Mouse (Mus musculus) midbrain, embryonic 14.5 days (tissue): ENCODE results near the gene Rtn1. TPM values are rescaled to one million over a fixed set of nuclear protein-coding genes. Genes with fewer than 3 reads are reported as not detected.

Experiments
- ATAC-seq: fragments of 200-750 bp; cut with Nextera tagmentation; 2 replicates; pipeline ENCODE4 v1.8.0; 2017; ENCODE audit warnings: moderate number of reproducible peaks, moderate library complexity; ENCODE audit not compliant: low FRiP score, low TSS enrichment
- DNase-seq: peaks from one replicate; pipeline ENCODE4 v3.0.0-alpha.2; 2015
- H3K27ac ChIP-seq: fragments of 300-500 bp; sonication (generic); replicated peaks from 2 replicates; pipeline ENCODE4 v1.5.1; 2014; ENCODE audit warnings: mild to moderate bottlenecking, low read depth, low read length, moderate library complexity
- H3K27me3 ChIP-seq: fragments of 300-500 bp; sonication (generic); 2 replicates; pipeline ENCODE4 v1.6.1; 2014; ENCODE audit warnings: low read length, control low read depth, mixed read lengths; ENCODE audit not compliant: control insufficient read depth, insufficient read depth
- H3K36me3 ChIP-seq: fragments of 300-500 bp; sonication (generic); 2 replicates; pipeline ENCODE4 v1.6.1; 2014; ENCODE audit warnings: low read length, control low read depth; ENCODE audit not compliant: control insufficient read depth, insufficient read depth
- H3K4me1 ChIP-seq: fragments of 300-500 bp; sonication (generic); 2 replicates; pipeline ENCODE4 v1.6.1; 2014; ENCODE audit warnings: mild to moderate bottlenecking, antibody characterized with exemption, low read length, control low read depth; ENCODE audit not compliant: control insufficient read depth, insufficient read depth
- H3K4me2 ChIP-seq: fragments of 300-500 bp; sonication (generic); 2 replicates; pipeline ENCODE4 v1.6.1; 2014; ENCODE audit warnings: mild to moderate bottlenecking, low read length, moderate library complexity
- H3K4me3 ChIP-seq: fragments of 300-500 bp; sonication (generic); replicated peaks from 2 replicates; pipeline ENCODE4 v1.5.1; 2014; ENCODE audit warnings: low read depth, low read length
- H3K9ac ChIP-seq: fragments of 300-500 bp; sonication (generic); replicated peaks from 2 replicates; pipeline ENCODE4 v1.6.1; 2014; ENCODE audit warnings: mild to moderate bottlenecking, low read length, moderate library complexity
- H3K9me3 ChIP-seq: fragments of 300-500 bp; sonication (generic); 2 replicates; pipeline ENCODE4 v1.6.1; 2016; ENCODE audit warnings: low read length, control low read depth, mixed read lengths; ENCODE audit not compliant: control insufficient read depth
- WGBS: fragments of 180-500 bp; shearing (Covaris S2); extraction: QIAGEN DNeasy Blood & Tissue Kit; methylation state at CpG from one replicate; pipeline ENCODE4 v1.1.7; 2014; 5-methylcytosine and 5-hydroxymethylcytosine counted together
- polyA plus RNA-seq: library from polyadenylated mRNA; unstranded; fragments of >200 nt; fragmentation: Nextera tagmentation; extraction: Ambion mirVana; gene quantifications from 2 replicates; pipeline ENCODE4 v1.2.1, GENCODE M21; 2014

Rtn1 gene
- polyA plus RNA-seq, 1 experiment from 2014 or later, result 2,477 TPM

DNA sequence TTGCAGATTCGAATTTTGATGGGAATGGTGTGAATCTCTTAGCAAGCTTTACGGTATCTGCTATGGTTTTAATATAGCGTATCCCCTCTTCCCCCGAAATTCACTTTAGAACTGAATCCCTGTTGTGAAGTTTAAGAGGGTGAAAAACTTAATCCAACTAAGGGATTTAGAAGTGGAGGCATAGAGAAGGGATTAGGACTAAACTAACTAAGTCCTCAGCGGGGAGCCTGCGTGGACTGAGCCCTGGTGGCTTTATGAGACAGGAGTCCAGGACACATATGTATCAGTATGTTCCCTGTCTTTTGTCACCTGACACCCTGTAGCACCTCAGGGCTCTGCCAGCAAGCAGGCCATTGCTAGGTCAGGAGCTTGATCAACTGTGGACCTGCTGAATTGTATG is 181.1 kb downstream of the Rtn1 start:
- Histone ChIP-seq H3K9ac (no peak overlapping the region), H3K4me3 (no peak overlapping the region), H3K36me3 (peaks cover 30% of the 10 kb centered on the region), H3K4me1 (peaks cover 60% of the 10 kb centered on the region), H3K4me2 (no peak overlapping the region), H3K9me3 (no peaks in the 10 kb centered on the region), H3K27ac (no peak overlapping the region), H3K27me3 (no peaks in the 10 kb centered on the region)
- ATAC-seq (no peak), DNase-seq (no peak)
- WGBS, result 48% methylated on average over 6 of the region's 6 CpGs

DNA sequence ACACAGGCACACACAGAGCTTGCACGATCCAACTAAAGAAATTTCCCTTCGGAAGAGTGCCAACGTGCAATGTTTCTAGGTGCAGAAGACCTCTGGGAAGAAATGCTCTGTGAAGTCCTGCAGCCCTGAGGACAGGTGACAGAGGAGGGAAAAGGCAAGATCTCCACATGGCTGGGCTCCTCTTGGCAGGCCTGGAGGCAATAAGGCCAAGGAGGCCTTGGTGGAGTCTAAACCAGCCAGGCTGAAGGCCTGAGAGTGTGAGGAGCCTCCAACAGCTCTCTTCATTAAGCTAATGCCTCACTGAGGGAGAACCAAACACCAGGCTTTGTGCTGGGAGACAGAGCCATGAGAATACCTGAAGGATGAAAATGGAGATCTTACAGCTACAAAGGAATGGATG is 183.5 kb downstream of the Rtn1 start:
- Histone ChIP-seq H3K9me3 (no peaks in the 10 kb centered on the region), H3K36me3 (peaks cover 53% of the 10 kb centered on the region), H3K4me1 (peaks cover 43% of the 10 kb centered on the region), H3K4me3 (no peak overlapping the region), H3K27me3 (no peaks in the 10 kb centered on the region), H3K4me2 (no peak overlapping the region), H3K27ac (no peak overlapping the region), H3K9ac (no peak overlapping the region)
- ATAC-seq (no peak), DNase-seq (no peak)
- 89% methylated on average over 3 of the region's 3 CpGs for WGBS

DNA sequence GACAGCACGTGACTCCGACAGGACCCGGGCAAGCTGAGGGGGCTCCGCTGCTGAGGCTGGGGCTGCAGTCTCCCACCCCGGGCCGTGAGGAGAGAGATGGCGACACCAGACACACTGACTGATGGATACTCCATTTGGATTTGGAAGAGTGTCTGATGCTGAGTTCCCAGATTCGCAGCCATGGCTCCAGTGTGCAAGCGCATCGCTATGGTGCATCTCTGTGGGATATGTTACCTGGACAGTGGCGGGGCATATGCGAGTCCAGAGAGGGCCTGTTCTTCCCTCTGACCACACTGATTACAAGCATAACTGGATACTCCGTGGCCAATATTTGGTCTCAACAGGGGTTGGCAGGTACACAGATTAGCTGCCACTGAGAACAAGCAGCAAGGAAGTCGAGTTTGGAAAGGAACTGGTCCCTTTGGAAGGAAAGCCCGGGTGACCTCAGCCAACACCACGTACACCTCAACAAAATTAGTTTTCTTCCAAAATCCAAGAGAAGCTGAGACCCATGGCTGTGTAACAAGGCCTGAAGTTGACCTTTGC is 185.2 kb downstream of the Rtn1 start:
- no peak overlapping the region for H3K4me3 ChIP-seq
- ATAC-seq, result no peak
- no peak overlapping the region for H3K9ac ChIP-seq
- H3K4me1 ChIP-seq, result peaks cover 25% of the 10 kb centered on the region
- no peaks in the 10 kb centered on the region for H3K9me3 ChIP-seq
- H3K4me2 ChIP-seq, result no peak overlapping the region
- 95% methylated on average over 16 of the region's 16 CpGs for WGBS
- peaks cover 64% of the 10 kb centered on the region for H3K36me3 ChIP-seq
- DNase-seq, result no peak
- no peaks in the 10 kb centered on the region for H3K27me3 ChIP-seq
- H3K27ac ChIP-seq, result no peak overlapping the region

DNA sequence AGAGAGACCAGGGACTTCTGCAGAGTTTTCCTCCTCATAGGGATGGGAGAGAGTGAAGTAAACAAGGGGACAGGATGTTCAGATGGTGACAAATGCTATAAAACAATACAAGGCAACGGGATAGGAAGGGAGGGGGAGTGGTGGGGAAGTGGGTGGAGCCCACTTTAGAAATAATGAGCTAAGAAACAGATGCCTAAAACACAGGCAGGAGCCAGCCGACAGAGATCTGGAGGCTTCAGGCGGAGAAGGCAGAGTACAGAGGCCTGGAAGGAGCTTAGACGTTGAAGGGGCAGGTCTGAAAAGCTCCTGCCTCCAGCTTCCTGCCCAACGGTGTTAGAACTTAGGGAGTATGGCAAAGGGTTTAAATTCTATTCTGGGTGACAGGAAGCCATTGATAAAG is 195.3 kb downstream of the Rtn1 start:
- no peak for ATAC-seq
- Histone ChIP-seq H3K4me1 (no peaks in the 10 kb centered on the region), H3K9ac (no peak overlapping the region), H3K4me3 (no peak overlapping the region), H3K9me3 (no peaks in the 10 kb centered on the region), H3K27me3 (no peaks in the 10 kb centered on the region), H3K36me3 (peaks cover 93% of the 10 kb centered on the region), H3K4me2 (no peak overlapping the region), H3K27ac (no peak overlapping the region)
- 71% methylated on average over 5 of the region's 5 CpGs for WGBS
- DNase-seq, result no peak

DNA sequence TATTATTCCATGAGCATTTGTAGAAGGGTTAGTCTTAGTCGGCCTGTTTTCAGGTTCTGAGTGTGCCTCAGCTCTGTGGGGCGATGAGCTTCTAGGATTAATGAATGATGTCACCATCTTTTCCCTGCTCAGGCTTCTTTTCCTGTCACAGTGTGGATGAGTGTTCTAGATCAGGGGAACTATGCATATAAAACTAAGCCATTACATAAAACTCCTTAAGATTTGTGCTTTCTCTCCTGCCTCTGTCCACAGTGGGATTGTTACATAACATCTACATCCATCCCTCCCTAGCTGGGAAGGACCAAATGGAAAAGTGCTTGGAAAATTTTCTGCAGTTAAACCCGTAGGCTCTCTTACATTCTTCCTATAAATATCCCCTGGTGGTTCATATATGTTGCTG is 208.0 kb downstream of the Rtn1 start:
- Histone ChIP-seq H3K4me1 (peaks cover 3% of the 10 kb centered on the region; the same call in 1 of the 2 replicates), H3K9ac (no peak overlapping the region), H3K4me3 (no peak overlapping the region), H3K27me3 (no peaks in the 10 kb centered on the region), H3K9me3 (no peaks in the 10 kb centered on the region), H3K4me2 (no peak overlapping the region), H3K36me3 (no peaks in the 10 kb centered on the region), H3K27ac (no peak overlapping the region)
- no peak for ATAC-seq
- 93% methylated on average over 3 of the region's 3 CpGs for WGBS
- DNase-seq, result no peak

DNA sequence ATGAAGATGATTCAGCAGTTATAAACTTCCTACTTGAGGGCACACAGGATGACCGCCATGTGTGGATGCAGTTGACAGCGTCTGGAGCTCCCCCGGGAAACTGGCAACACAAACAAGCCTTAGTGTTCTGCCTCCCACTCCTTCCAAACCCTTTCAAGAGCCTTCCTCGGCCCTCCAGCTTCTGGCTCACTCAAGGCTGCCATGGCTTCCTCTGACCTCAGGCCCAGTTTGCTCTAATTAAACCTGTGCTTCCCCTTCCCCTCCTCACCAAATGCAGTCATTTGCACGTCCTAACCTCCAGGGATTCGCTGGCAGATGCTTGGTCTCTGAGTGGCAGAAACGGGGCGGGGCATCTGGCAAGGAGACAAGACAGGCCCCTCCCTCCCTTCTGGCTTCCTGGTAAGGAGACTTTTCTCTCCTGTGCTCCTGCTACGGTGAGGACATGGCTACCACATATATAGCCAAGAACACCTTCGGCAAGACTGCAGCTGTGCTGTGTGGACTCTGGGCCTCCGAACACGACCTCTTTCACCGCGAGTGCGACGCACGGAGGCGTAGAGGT is 210.8 kb downstream of the Rtn1 start:
- ATAC-seq, result no peak
- Histone ChIP-seq H3K4me2 (peak overlapping the region; percentile 2; the same call in 1 of the 2 replicates), H3K9me3 (no peaks in the 10 kb centered on the region)

DNA sequence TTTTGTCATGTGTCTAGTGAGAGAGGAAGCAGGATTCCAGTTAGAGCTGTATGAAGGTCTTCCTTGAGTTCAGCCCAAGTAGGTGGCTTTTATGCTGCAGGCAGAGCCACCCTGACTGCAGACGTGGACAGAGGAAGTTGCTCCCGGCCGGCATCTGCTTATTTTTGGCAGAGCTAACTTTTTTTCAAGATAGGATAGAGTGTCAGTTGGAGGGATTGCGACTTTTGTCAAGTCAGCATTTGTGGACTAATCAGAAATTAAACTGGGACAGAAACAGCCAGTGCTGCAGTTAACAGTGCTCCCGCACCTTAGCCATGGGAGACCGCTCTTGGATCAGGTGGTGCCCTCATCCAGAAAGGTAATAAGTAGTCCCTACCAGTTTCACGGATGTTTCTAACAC is 211.4 kb downstream of the Rtn1 start:
- H3K4me2 ChIP-seq, result no peak overlapping the region
- H3K27ac ChIP-seq, result no peak overlapping the region
- no peaks in the 10 kb centered on the region for H3K27me3 ChIP-seq
- ATAC-seq (no peak), DNase-seq (no peak)
- no peak overlapping the region for H3K4me3 ChIP-seq
- H3K9ac ChIP-seq, result no peak overlapping the region
- H3K9me3 ChIP-seq, result no peaks in the 10 kb centered on the region
- peaks cover 3% of the 10 kb centered on the region; the same call in 1 of the 2 replicates for H3K4me1 ChIP-seq
- WGBS, result 88% methylated on average over 7 of the region's 7 CpGs
- H3K36me3 ChIP-seq, result no peaks in the 10 kb centered on the region

More for the DNA sequence above, 210.8 kb downstream of the Rtn1 start:
- Histone ChIP-seq H3K27me3 (no peaks in the 10 kb centered on the region), H3K36me3 (no peaks in the 10 kb centered on the region), H3K9ac (no peak overlapping the region), H3K27ac (no peak overlapping the region), H3K4me3 (no peak overlapping the region), H3K4me1 (peaks cover 3% of the 10 kb centered on the region; the same call in 1 of the 2 replicates)
- DNase-seq, result peak; percentile 57
- WGBS, result 59% methylated on average over 18 of the region's 18 CpGs

DNA sequence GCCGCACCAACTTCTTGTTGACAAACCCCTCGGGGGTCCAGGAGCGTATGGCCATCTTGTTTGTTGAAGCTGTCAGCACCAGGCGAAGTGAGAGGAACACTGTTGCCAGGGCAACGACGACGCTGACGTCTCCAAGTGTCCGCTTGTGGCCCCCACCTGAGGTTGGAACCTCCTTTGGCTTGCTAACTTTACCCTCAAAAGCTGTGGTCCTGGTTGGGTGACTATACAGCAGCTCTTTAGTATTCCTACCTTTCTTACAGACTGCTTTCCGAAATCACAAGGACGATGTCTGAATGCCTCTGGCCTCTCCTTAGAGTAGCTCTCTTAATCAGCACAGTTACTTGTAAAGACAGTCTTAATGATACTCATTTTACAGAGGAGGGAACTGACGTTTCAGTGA is 223.9 kb downstream of the Rtn1 start, which contains the start of gene Ccdc175:
TSS of gene Ccdc175 (minus strand) at position 101 of the 400 bp plus-strand sequence.
- DNase-seq, result no peak
- Histone ChIP-seq H3K27ac (no peak within 1 kb of the TSS), H3K9me3 (no peaks in the 10 kb centered on the region), H3K27me3 (no peaks in the 10 kb centered on the region), H3K4me2 (no peak within 1 kb of the TSS), H3K4me3 (no peak within 1 kb of the TSS), H3K4me1 (no peaks in the 10 kb centered on the region), H3K36me3 (no peaks in the 10 kb centered on the region), H3K9ac (no peak within 1 kb of the TSS)
- 78% methylated on average over 12 of the region's 12 CpGs for WGBS
- ATAC-seq, result no peak

DNA sequence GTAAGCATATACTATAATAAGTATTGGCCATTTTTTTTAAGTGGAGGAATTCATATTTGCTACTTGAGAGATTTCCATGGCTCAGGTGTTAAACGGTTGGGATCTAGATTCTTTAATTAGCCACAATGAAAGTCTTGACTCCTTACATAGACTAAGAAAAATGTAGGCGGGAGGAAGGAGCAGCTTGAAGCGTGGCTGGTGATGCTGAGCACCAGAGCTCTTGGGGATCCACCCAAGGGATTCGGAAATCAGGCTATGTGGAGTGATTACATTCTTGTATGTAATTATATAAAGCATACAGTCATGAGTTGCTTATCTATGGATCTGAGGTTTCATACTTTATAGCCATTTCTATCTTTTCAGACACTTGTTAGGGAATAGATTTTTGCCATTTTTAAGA is 229.3 kb downstream of the Rtn1 start:
- WGBS, result 77% methylated on average over 4 of the region's 4 CpGs
- no peaks in the 10 kb centered on the region for H3K27me3 ChIP-seq
- DNase-seq (peak; percentile 9), ATAC-seq (no peak)
- no peaks in the 10 kb centered on the region for H3K36me3 ChIP-seq
- no peaks in the 10 kb centered on the region for H3K4me1 ChIP-seq
- H3K9ac ChIP-seq, result no peak overlapping the region
- no peak overlapping the region for H3K27ac ChIP-seq
- H3K4me2 ChIP-seq, result no peak overlapping the region
- H3K9me3 ChIP-seq, result no peaks in the 10 kb centered on the region
- H3K4me3 ChIP-seq, result no peak overlapping the region
